Mouse (Mus musculus): ENCODE measurements around the gene Olfr221.

Olfr221 gene

GRCm38 (mm10) chr14:52019051-52019589 lies 23.1 kb downstream of the Olfr221 start:
- DNase-seq (ENCODE audit: low spot score): no peak

DNA sequence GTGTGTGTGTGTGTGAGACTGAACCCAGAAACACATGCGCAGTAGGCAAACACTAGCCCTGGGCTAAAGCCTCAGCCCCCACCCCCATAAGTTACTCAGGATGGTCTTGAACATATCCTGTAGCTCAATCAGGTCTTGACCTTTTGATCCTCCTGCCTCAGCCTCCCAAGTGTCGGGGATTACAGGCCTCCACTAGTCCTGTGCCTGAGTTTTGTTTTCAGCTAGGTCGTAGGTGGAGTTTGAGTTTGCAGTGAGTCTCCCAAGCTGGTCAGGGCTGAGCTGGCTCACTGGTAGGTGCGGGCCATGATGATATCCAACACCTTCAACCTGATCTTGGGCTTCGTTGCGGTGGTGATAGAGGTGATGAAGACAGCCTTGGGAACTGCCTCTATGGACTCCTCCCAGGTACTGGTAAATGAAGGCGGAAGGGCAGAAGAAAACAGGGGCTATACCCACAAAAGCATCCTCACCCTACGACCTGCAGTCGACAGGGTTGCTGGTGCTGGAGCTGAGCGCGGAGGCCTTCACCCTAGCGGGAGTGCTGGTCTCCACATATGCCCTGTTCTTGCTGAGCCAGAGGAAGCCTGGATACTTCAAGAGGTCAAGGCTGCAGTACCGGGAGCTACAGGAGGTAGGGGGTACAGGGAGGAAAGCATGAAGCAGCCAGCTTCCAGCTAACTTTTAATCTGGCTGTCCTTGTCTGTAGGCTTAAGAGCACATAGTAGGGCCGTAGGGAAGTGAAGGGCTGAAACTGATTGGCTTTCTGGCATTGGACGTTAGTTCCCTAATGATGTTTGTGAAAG lies 23.8 kb downstream of the Olfr221 start:
- no peak for DNase-seq (ENCODE audit: low spot score)

GRCm38 (mm10) chr14:52017662-52018061 lies 24.6 kb downstream of the Olfr221 start:
- DNase-seq (ENCODE audit: low spot score): no peak

- no peak for DNase-seq (ENCODE audit: low spot score)
Measured at GRCm38 (mm10) chr14:52016625-52017405, 25.4 kb downstream of the Olfr221 start.

DNA sequence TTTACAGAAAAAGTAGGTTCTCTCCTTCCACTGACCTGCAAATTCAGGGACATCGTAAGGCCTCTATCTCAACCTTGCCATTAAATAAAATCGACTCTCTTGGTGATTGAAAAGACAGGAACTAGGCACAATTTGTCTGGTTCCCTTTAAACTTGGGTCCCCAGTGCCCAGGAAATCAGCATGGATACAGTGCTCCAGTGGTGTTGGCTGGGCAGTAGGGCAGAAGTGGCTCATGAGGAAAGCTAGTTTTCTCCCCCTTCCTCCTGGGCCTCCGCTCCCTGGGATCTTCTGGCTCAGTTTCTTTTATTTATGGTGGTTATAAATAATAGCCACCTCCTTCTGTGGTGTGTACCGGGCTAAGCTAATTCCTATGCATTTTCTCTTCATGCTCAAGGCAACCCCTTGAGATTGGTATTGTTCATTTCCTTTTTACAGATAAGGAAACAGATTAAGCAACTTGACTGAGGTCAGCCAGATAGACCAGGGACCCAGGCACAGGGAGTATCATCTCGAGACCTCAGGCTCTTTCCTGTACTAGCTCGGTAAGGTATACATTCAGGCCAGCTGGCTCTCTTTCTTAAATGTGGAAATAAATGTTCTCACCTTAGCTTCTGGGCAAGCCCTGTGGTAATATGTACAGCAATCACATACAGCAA lies 26.7 kb downstream of the Olfr221 start, which contains the start of gene Tmem253:
Tmem253 (plus strand) TSS at position 214 of the 656 bp plus-strand sequence.
- no peak for DNase-seq (ENCODE audit: low spot score)

DNA sequence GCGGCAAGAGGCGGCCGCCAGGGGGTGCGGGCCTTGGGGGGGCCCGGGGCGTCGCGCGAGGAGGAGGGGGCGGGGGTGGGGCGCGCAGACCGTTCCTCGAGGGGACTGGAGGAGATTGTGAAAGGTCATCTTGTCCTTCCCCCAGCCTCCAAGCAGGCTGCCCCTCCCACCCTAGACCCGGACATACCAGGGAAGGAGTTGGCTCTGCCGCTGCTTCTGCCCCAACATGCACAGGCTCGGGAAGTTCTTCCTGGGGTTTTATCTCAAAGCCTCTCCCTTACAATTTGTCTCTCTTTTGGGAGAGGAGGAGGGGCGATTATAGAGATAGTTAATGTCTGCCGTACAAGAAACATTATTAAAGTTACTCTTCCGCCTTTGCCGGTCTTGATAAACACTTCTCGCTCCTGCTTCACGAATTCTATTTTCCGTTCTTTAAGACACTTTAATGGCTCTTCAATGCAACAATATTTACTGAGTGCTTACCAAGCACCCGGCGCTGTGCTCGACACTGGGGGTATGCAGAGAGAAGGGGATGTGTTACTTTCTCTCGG lies 27.4 kb downstream of the Olfr221 start:
- no peak for DNase-seq (ENCODE audit: low spot score)

DNA sequence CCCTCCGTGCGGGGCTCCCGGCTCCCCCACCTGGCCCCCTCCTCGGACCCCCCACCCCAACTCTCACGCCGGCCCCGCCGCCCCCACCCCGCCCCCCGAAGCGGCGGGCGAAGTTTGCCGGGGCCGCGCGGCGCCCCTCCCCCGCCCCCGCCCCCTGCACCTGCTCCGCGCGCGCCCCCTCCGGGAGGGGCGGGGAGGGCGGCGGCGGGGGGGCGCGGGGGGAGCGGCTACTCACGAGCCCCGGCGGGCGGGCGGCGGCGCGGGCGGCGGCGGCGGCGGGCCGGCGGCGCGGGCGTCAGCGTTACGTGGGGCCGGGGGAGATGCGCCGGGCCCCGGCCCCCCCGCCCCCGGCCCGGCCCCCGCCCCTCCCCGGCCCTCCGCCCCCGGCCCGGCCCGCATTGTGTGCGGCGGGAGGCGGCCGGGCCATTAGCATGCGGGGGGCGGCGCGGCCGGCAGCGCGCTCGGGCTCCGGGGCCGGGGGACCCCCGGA lies 27.9 kb downstream of the Olfr221 start:
- DNase-seq (ENCODE audit: low spot score): no peak

GRCm38 (mm10) chr14:52013771-52014219 lies 28.5 kb downstream of the Olfr221 start:
- DNase-seq (ENCODE audit: low spot score): peak; percentile 29

DNA sequence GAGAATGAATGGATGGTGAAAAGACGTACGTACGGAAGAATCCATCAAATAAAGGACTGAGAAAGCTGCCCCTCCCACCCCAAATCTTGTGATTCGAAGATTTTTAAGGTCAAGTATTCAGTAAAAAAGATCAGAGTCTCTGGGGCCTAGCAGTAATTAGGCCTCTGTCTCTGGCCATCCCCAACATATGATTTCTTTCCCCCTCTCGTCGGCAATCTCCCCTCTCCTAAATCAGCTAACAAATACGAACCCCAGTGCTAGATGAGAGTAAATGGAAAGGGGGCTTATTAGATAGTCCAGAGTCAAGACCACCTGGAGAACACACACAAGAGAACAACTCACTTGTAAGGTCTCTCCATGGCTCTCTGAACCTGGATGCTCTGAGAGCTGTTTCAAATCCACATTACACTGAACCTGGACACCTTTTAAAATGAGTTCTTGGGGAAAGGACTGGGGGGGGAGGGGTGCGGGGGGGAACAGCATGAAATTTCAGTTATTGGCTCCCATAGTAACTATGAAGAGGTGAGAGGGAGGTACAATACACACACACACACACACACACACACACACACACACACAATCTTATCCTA lies 29.1 kb downstream of the Olfr221 start:
- no peak for DNase-seq (ENCODE audit: low spot score)

DNA sequence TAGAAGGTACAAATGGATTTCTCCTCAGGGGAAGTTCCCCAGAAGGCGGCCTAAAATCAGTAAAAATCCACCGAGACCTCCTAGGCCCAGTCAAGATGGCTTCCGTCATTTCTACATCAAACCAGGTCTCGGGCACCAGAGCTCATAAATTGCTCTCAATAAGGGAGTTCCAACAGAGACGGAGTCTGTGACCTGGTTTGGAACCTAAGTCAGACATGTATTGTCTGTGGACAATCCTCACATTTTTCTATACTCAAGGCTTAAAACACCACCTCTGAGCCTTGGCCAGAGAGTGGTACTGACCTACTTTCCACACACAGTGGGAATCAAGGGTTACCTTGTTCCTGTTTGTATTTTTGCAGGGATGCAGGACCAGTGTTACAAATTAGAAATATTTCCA lies 29.7 kb downstream of the Olfr221 start:
- no peak for DNase-seq (ENCODE audit: low spot score)

DNA sequence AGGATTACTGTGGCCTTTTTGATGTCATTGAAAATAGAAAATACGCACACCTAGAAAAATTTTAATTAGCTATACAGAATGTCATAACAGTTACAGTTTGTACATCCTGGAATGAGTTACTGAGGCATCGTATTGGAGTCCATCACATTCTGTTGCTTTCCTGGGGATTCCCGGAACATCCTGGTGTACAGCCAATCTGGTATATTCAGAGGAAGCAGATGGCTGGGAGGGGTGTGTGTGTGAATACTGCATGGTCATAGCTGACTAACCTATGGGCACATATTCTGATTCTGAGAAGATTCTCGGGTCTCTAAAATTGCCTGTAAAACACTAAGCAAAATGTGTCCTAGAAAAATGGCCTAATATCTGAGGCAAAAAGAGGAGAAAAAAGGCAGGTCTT lies 30.2 kb downstream of the Olfr221 start:
- no peak for DNase-seq (ENCODE audit: low spot score)

DNA sequence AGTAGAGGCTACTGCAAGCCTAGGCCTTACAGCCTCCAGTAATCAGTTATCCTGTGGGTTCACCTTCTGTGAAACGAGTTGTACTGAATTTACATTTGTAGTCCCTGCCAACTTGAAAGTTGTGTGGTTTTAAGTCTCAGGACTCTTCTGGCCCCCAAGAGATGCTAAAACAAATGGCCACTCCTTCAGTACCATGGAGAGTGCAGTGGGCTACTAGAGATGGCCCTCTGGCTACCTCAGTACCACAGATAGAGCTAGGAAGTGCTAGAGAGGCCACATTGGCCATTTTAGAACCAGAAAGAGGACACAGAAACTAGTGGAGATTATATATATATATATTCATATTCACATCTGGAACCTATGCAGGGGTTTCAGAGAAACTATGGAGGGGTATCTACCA lies 30.6 kb downstream of the Olfr221 start:
- DNase-seq (ENCODE audit: low spot score): no peak

- DNase-seq (ENCODE audit: low spot score): no peak
Measured at GRCm38 (mm10) chr14:52010446-52011111, 31.7 kb downstream of the Olfr221 start.

- no peak for DNase-seq (ENCODE audit: low spot score)
Measured at GRCm38 (mm10) chr14:52009841-52010240, 32.4 kb downstream of the Olfr221 start.

DNA sequence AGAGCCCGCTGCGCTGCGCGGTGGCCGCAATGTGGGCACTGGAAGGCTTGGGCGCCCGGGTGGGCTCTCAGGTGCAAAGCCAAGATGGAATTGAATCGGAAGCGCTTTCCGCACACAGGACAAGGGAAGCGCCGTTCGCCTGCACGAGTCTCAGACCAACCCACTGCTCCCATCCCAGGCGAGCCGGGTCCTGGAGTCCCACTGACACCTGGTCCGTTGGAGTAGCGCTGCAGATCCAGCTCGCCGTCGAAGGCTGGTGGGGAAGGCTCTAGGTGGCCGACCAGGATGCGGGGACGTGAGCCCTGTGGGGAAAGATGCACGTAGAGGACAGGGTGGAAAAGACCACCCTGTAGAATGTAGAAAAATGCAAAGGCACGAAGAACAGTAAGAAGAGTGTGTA lies 32.9 kb downstream of the Olfr221 start:
- no peak for DNase-seq (ENCODE audit: low spot score)

GRCm38 (mm10) chr14:52008321-52009203 lies 33.7 kb downstream of the Olfr221 start:
- peak; percentile 90 for DNase-seq (ENCODE audit: low spot score)

DNA sequence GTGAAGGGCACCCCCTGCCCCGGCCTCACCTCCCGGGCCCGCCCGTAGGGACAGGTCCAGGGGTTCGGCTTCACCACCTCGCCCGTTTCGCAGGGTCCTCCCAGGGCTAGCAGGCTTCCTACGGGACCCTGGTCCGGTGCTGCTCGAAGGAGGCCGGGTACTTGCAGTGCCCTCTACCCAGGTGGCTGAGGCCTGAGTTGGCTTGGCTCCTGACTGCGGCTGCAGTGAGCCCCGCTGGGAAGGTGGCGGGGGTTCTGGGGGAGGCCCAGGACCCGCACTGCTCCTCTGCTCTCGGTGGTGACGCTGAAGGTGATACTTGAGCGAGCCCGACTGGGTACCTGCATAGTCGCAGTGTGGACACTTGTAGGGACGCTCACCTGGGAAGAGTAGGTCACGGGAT lies 35.5 kb downstream of the Olfr221 start:
- no peak for DNase-seq (ENCODE audit: low spot score)

GRCm38 (mm10) chr14:52006241-52006640 lies 36.0 kb downstream of the Olfr221 start:
- DNase-seq (ENCODE audit: low spot score): no peak

DNA sequence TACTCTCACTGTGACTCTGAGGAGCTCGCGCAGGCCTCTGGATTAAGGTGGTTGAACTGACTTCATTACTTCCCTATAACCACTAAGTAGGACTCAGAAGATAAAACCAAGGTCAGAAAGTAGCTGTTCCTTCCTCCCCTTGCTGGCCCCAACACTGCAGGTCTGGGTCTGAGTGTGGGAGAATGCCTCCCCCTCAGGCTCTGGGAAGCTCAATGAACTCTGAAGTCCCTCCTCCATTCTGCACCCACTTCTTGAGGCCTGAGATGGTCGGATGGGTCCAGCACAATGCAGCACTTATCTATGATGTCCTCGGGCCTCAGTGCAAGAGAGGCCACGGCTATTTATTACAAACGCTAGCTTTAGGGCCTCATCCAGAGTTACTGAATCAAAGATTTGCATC lies 36.6 kb downstream of the Olfr221 start:
- no peak for DNase-seq (ENCODE audit: low spot score)

- DNase-seq (ENCODE audit: low spot score): no peak
Measured at GRCm38 (mm10) chr14:52005141-52005540, 37.1 kb downstream of the Olfr221 start.
